Mouse (Mus musculus) intestine, embryonic 16.5 days (tissue): ENCODE measurements around the gene Tmod4. TPM values are rescaled to one million over a fixed set of nuclear protein-coding genes. Genes with fewer than 3 reads are reported as not detected.
A peak's percentile ranks its signal among the peaks of the same experiment; 100 is the strongest.
"Not testable (repeated sequence)": the region's sequence is repeated elsewhere in the genome, so short reads cannot be mapped to it uniquely, and the experiment has no call there.

Experiments used
- ATAC-seq: fragments of 200-750 bp; cut with Nextera tagmentation; 2 replicates; pipeline ENCODE4 v1.8.0; 2017; ENCODE audit warnings: moderate TSS enrichment, moderate library complexity
- H3K27ac ChIP-seq: fragments of 300-500 bp; sonication (generic); 2 replicates; pipeline ENCODE4 v1.5.1; 2014; ENCODE audit warnings: mild to moderate bottlenecking, low read length
- H3K27me3 ChIP-seq: fragments of 300-500 bp; sonication (generic); replicated peaks from 2 replicates; pipeline ENCODE4 v1.6.1; 2014; ENCODE audit warnings: low read length, control low read depth, mixed read lengths; ENCODE audit not compliant: control insufficient read depth, insufficient read depth
- H3K36me3 ChIP-seq: fragments of 300-500 bp; sonication (generic); 2 replicates; pipeline ENCODE4 v1.6.1; 2014; ENCODE audit warnings: low read length, control low read depth; ENCODE audit not compliant: control insufficient read depth, insufficient read depth
- H3K4me1 ChIP-seq: fragments of 300-500 bp; sonication (generic); 2 replicates; pipeline ENCODE4 v1.6.1; 2014; ENCODE audit warnings: low read length, control low read depth, mixed read lengths; ENCODE audit not compliant: control insufficient read depth, insufficient read depth
- H3K4me2 ChIP-seq: fragments of 300-500 bp; sonication (generic); 2 replicates; pipeline ENCODE4 v1.6.1; 2014; ENCODE audit warnings: low read depth, low read length, control low read depth
- H3K4me3 ChIP-seq: fragments of 300-500 bp; sonication (generic); 2 replicates; pipeline ENCODE4 v1.5.1; 2014; ENCODE audit warnings: mild to moderate bottlenecking, low read length
- H3K9ac ChIP-seq: fragments of 300-500 bp; sonication (generic); 2 replicates; pipeline ENCODE4 v1.6.1; 2014; ENCODE audit warnings: low read depth, low read length
- H3K9me3 ChIP-seq: fragments of 300-500 bp; sonication (generic); 2 replicates; pipeline ENCODE4 v1.6.1; 2016; ENCODE audit warnings: low read length, control low read depth; ENCODE audit not compliant: control insufficient read depth
- WGBS: fragments of 180-500 bp; shearing (Covaris S2); extraction: QIAGEN DNeasy Blood & Tissue Kit; methylation state at CpG from one replicate; pipeline ENCODE4 v1.1.7; 2014; 5-methylcytosine and 5-hydroxymethylcytosine counted together
- polyA plus RNA-seq: library from polyadenylated mRNA; unstranded; fragments of >200 nt; fragmentation: Nextera tagmentation; extraction: Ambion mirVana; gene quantifications from 2 replicates; pipeline ENCODE4 v1.2.1, GENCODE M21; 2015

The Tmod4 gene
- polyA plus RNA-seq: 1.1 and 1.2 TPM in 2 replicates

DNA sequence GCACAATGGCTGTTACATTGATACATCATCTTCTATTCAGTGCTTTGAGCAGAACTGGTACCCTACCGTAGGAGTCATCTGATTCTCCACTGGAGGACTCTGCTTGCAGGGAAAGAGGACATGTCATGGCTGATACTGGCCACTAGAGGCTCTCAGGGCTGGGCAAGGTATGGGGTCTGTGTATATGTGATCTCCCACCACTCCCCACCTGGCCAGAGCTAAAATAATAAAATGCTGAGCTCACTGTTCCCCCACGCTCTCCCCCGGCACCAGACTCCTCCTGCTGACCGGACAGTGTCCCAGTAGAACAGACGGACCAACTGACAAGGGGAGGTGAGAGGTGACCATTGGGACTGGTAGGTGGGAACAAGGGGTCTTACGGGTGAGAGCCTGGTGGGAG, at the start of gene Tmod4:
Tmod4 (plus strand) TSS at position 231 of the 400 bp plus-strand sequence.
- no peak within 1 kb of the TSS for H3K4me3 ChIP-seq
- H3K27ac ChIP-seq: no peak within 1 kb of the TSS
- no peak within 1 kb of the TSS for H3K4me2 ChIP-seq
- peaks cover 5% of the 10 kb centered on the region for H3K4me1 ChIP-seq
- WGBS: 55% methylated on average over 6 of the region's 6 CpGs
- H3K9me3 ChIP-seq: no peaks in the 10 kb centered on the region
- no peak within 1 kb of the TSS for H3K9ac ChIP-seq
- no peaks in the 10 kb centered on the region for H3K27me3 ChIP-seq
- H3K36me3 ChIP-seq: peaks cover 22% of the 10 kb centered on the region
- no peak for ATAC-seq

DNA sequence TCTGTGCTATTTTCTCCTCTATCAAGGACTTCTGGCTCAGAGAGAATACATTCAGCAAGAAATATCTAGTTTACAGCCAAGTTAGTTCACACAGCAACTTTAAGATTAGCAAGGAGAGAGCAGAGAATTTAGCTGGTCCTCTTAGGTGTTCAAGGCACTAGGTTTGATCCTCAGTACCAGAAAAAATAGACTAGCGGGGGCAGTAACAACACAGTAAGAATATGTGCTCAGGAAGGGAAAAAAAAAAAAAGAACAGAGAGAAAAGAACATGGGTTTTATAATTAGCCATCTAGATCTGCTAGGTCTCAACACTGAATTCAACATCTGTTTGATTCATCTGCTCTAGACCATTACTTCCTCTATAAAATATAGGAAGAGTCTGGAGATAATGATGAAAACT, 36.2 kb upstream of the Tmod4 start:
- no peak overlapping the region for H3K4me3 ChIP-seq
- H3K4me1 ChIP-seq: no peaks in the 10 kb centered on the region
- H3K9me3 ChIP-seq: no peaks in the 10 kb centered on the region
- H3K27ac ChIP-seq: no peak overlapping the region
- H3K36me3 ChIP-seq: no peaks in the 10 kb centered on the region
- H3K27me3 ChIP-seq: no peaks in the 10 kb centered on the region
- no peak overlapping the region for H3K9ac ChIP-seq
- no peak overlapping the region for H3K4me2 ChIP-seq
- WGBS: 92% methylated on average over 1 of the region's 1 CpGs
- ATAC-seq: no peak

DNA sequence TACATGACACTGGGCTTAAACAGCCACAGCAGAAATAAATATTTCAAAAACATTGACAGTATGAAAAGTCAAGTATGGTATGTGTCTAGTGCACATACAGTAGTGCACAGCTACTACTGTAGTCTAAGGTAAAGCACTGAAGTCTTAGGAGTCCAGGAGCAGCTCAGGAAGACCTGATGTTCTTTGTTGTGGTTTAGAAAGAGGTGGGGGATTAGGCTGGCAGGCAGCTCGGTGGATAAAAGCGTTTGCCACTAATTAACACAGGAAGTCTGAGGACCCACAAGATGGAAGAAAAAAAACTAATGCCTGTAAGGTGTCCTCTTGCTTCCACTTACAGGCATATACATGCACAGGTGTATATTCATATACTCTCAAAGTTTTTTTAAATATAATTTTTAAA, 23.4 kb upstream of the Tmod4 start:
- ATAC-seq: no peak
- H3K9ac ChIP-seq: no peak overlapping the region
- H3K27me3 ChIP-seq: no peaks in the 10 kb centered on the region
- peaks cover 7% of the 10 kb centered on the region for H3K4me1 ChIP-seq
- no peak overlapping the region for H3K4me2 ChIP-seq
- H3K27ac ChIP-seq: no peak overlapping the region
- 30% methylated on average over 2 of the region's 2 CpGs for WGBS
- no peaks in the 10 kb centered on the region for H3K36me3 ChIP-seq
- no peaks in the 10 kb centered on the region for H3K9me3 ChIP-seq
- H3K4me3 ChIP-seq: no peak overlapping the region

DNA sequence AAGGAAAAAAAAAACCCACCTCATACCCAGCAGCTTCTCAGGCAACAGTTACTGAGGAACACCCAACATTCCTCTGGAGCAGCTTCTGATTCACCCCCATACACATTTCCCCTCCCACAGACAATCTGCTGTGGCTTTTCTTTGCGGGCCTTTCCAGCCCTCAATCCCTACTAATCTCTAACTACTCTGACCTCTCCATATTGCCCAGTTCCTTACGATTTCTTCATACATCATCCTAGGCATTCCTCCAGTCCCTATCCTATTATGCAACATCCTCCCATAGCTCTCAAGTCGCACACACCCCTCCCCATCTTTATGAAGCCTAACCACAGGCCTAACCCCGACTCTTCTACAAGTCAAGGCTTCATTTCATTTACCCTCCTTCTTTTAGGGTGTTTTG, 19.2 kb upstream of the Tmod4 start:
- no peak for ATAC-seq
- H3K27ac ChIP-seq: 0 out of 2 replicates have a peak overlapping the region, but pooled peaks have one; percentile 1

DNA sequence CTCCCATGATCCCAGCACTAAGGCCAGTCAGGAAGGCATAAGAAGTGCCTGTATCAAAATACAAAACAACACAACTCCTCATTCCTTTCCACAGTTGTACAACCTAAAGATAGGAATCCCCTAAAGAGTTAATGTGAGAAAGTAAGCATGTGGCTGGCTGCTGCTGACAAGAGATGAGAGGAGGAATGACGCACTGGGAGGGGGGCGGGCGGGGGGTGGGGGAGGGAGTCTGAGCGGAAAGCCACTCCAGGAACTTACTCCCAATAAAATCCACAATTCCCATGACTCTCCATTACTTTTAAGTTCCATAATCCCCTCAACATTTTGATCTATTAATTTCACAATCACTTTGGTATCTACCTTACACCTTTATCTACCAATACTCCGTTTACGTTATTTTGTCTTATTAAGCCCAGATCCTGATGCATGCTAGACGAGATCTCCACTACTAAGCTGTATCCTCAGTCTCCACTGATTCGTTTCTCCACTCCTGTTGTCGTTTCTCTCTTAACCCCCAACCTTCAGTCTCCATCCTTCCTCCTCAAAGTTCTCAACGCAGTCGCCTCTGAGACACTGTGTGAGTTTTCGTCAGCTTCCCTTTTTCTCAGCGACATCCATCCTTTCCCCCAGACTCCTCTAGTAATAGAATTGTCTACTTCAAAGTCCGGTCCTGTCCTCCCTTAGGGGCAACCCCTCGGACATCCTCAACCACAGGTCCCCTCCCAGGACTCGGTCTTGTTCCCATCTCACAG, 18.5 kb upstream of the Tmod4 start:
- Histone ChIP-seq H3K4me3 (peak overlapping the region; percentile 99), H3K9me3 (no peaks in the 10 kb centered on the region), H3K27ac (peak overlapping the region; percentile 83), H3K36me3 (no peaks in the 10 kb centered on the region), H3K27me3 (no peaks in the 10 kb centered on the region), H3K9ac (peak overlapping the region; percentile 92), H3K4me2 (peak overlapping the region; percentile 65), H3K4me1 (peaks cover 7% of the 10 kb centered on the region)
- ATAC-seq: peak; percentile 0; the same call in 1 of the 2 replicates
- under 1% methylated on average over 16 of the region's 16 CpGs for WGBS

More for the DNA sequence above, 19.2 kb upstream of the Tmod4 start:
- Histone ChIP-seq H3K4me2 (peak overlapping the region; percentile 65), H3K9ac (peak overlapping the region; percentile 92; the same call in 1 of the 2 replicates), H3K9me3 (no peaks in the 10 kb centered on the region), H3K4me1 (peaks cover 7% of the 10 kb centered on the region), H3K36me3 (no peaks in the 10 kb centered on the region), H3K4me3 (peak overlapping the region; percentile 99), H3K27me3 (no peaks in the 10 kb centered on the region)
- 47% methylated on average over 4 of the region's 4 CpGs for WGBS

DNA sequence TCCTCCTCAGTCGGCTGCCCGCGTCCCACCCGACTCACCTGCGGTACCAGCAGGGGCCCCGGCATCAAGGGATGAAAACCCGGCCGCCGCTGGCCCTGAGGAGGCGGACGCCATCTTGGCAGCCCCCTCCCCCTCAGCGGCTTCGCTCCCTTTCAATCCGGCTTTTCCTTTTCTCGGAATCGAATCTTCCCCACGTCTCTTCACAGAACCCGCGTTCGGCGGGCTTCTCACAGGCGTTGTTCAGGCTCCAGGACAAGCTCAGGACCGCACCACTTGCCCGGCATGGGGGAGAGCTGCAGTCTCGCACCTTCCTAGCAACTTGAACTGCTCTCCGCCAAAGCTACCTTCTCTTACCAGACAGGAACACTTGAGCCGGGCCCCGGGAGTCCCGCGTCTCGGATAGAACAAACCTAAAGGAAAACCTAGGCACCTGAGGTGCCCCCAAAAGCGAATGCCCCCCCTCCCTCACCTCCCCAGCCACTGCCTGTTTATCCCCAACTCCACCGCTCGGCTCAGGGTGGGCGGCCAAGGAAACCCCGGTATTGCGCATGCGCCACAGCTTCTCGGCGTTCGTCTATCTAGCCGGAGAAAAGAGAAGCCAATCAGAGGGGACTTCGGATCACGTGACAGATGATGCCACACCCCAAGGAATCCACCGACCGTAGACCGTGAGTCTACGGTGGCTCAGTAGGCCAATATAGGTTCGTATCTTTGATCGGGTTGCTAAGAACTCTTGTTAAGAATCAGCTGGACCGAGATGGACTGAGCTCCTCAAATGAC, 17.7 kb upstream of the Tmod4 start, which contains the start of gene Pip5k1a:
Pip5k1a (minus strand) TSS at position 593 of the 780 bp plus-strand sequence.
- Histone ChIP-seq H3K36me3 (no peaks in the 10 kb centered on the region), H3K9ac (peak within 1 kb of the TSS; percentile 92), H3K27ac (peak within 1 kb of the TSS; percentile 83), H3K27me3 (no peaks in the 10 kb centered on the region), H3K4me1 (peaks cover 7% of the 10 kb centered on the region), H3K4me3 (peak within 1 kb of the TSS; percentile 99), H3K4me2 (peak within 1 kb of the TSS; percentile 73), H3K9me3 (no peaks in the 10 kb centered on the region)
- WGBS: under 1% methylated on average over 51 of the region's 51 CpGs
- peak; percentile 85 for ATAC-seq

DNA sequence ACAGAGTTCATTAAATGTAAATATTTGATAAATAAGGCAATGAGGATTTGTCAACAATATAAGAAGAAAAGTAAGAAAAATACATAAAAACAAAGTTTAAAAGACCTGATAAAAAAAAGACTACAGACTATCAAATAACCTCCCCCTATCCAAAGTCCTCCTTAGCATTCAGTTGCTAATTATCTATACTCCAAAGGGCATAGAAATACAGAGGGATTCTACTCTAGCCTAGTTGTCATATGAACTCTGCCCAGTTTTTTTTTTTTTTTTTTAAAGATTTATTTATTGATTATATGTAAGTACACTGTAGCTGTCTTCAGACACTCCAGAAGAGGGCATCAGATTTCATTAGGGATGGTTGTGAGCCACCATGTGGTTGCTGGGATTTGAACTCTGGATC, 17.0 kb upstream of the Tmod4 start:
- H3K36me3 ChIP-seq, H3K9ac ChIP-seq, H3K27ac ChIP-seq, H3K9me3 ChIP-seq, H3K27me3 ChIP-seq, ATAC-seq: not testable (repeated sequence)
- peaks cover 10% of the 10 kb centered on the region for H3K4me1 ChIP-seq
- H3K4me2 ChIP-seq: peak overlapping the region; percentile 73
- peak overlapping the region; percentile 99 for H3K4me3 ChIP-seq

DNA sequence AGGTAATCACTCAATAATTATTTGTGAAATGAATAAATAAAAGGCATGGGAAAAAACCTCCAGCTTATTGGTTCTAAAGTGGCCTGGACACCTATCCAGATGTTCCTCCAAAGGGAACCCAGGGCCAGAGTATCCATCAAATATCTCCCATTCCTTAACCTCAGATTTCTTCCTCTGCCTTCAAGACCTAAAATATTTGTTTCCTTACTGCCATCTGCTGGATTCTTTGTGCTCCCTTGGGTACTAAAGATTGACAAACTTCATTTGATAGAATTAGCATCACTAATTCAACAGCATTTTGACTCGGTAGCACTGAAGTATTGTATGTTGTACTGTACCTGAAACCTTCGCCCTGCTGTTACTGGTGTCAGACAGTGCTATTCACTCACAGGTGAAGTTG, 16.4 kb upstream of the Tmod4 start:
- Histone ChIP-seq H3K9ac (no peak overlapping the region), H3K27me3 (no peaks in the 10 kb centered on the region), H3K27ac (no peak overlapping the region), H3K4me3 (no peak overlapping the region), H3K4me2 (no peak overlapping the region), H3K9me3 (no peaks in the 10 kb centered on the region), H3K4me1 (peaks cover 16% of the 10 kb centered on the region), H3K36me3 (no peaks in the 10 kb centered on the region)
- no peak for ATAC-seq
- 66% methylated on average over 2 of the region's 2 CpGs for WGBS

DNA sequence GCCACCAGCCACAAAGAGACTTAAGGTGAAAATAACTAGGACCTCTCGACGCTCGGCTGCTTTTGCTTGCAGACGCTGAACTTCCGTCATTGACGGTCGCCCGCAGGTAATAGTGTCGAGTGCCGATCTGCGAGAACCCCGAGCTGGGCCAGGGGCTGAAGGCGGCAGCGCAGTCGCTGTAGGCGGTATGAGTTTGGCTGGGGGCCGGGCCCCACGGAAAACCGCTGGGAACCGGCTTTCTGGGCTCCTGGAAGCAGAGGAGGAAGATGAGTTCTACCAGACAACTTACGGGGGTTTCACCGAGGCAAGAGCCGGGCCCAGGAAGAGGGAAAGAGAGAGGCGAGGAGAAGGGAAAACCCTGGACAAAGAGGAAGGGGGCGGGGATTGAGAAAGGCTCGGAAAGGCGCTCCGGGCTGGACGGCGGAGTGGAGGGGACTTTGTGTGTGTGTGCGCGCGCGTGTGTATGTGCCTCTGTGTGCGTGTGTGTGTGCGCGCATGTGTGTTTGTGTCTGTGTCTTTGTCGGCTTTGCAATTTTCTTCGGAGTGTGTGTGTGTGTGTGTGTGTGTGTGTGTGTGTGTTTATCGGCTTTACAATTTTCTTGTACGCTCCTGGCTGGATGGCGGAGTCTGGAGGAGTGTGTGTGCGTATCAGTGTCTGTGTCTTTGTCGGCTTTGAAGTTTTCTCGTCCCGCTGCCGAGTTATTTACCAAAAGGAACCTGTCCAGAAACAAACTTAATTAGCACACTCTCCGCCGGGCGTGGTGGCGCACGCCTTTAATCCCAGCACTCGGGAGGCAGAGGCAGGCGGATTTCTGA, 13.2 kb upstream of the Tmod4 start, which contains the start of gene Vps72:
Vps72 (plus strand) TSS at position 112 of the 816 bp plus-strand sequence.
- Histone ChIP-seq H3K36me3 (no peaks in the 10 kb centered on the region), H3K4me1 (peaks cover 9% of the 10 kb centered on the region), H3K9ac (peak within 1 kb of the TSS; percentile 84), H3K27ac (peak within 1 kb of the TSS; percentile 98), H3K4me2 (peak within 1 kb of the TSS; percentile 43), H3K27me3 (no peaks in the 10 kb centered on the region), H3K4me3 (peak within 1 kb of the TSS; percentile 80), H3K9me3 (no peaks in the 10 kb centered on the region)
- WGBS: under 1% methylated on average over 53 of the region's 54 CpGs
- peak; percentile 79 for ATAC-seq
